Mouse (Mus musculus) G1E (cell line): ENCODE results near the gene Mpg.

Experiments
- CTCF ChIP-seq: IDR thresholded peaks from 2 replicates; pipeline ENCODE4 v1.5.1; 2012; ENCODE audit warnings: low read depth, low read length, inconsistent platforms, mixed read lengths
- GATA1 ChIP-seq: IDR thresholded peaks from 2 replicates; pipeline ENCODE4 v1.6.1; 2012; ENCODE audit warnings: borderline replicate concordance, low read length, inconsistent platforms, mixed read lengths
- GATA2 ChIP-seq: IDR thresholded peaks from 2 replicates; pipeline ENCODE4 v1.6.1; 2012; ENCODE audit warnings: low read depth, low read length, inconsistent platforms, borderline replicate concordance
- POLR2AphosphoS5 ChIP-seq: IDR thresholded peaks from 2 replicates; pipeline ENCODE4 v1.6.1; 2012; ENCODE audit warnings: low read depth, low read length, inconsistent platforms; ENCODE audit not compliant: insufficient replicate concordance

DNA sequence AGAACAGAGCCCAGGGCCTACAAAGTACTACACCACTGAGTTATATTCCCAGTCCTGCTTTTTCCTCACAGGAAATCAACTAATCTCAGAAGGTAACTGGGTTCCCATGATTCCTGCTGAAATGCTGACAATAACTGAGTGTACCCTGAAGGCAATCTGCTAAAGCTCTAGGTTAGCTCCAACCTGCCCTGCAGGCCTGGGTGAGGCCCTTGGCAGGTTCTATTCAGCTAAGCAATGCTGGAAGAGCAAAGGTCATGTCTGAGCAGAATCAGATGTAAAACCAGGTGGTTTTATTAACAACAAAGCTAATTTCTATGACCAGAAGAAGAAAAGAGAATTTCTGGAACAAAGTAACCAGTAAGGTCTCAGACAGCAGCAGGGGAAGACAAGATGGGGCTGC lies 15.1 kb downstream of the Mpg start:
- TF ChIP-seq CTCF: no peak
- no peak for TF ChIP-seq GATA1
- no peak for TF ChIP-seq GATA2
- TF ChIP-seq POLR2AphosphoS5: no peak
